Mouse (Mus musculus) embryonic fibroblast, embryonic 13.5 days (primary cell): ENCODE measurements around the gene Pgbd5. TPM values are rescaled to one million over a fixed set of nuclear protein-coding genes. Genes with fewer than 3 reads are reported as not detected.
"Not testable (repeated sequence)": the region's sequence is repeated elsewhere in the genome, so short reads cannot be mapped to it uniquely, and the experiment has no call there.

Source experiments
- H3K27ac ChIP-seq: 2 replicates; pipeline ENCODE4 v1.5.1; 2012; ENCODE audit warnings: low read length, control low read depth, inconsistent platforms; ENCODE audit not compliant: insufficient read depth
- H3K4me1 ChIP-seq: 2 replicates; pipeline ENCODE4 v1.6.1; 2011; ENCODE audit warnings: low read length; ENCODE audit not compliant: control insufficient read depth, insufficient read depth
- H3K4me3 ChIP-seq: 2 replicates; pipeline ENCODE4 v1.5.1; 2011; ENCODE audit warnings: mild to moderate bottlenecking, control low read depth, low read length; ENCODE audit not compliant: insufficient read depth
- CTCF ChIP-seq: IDR thresholded peaks from 2 replicates; pipeline ENCODE4 v1.5.1; 2011; ENCODE audit warnings: mild to moderate bottlenecking, control low read depth, low read length, moderate library complexity, borderline replicate concordance; ENCODE audit not compliant: insufficient read depth
- POLR2A ChIP-seq: IDR thresholded peaks from 2 replicates; pipeline ENCODE4 v1.6.1; 2011; ENCODE audit warnings: low read depth, mild to moderate bottlenecking, control low read depth, low read length, moderate library complexity
- polyA plus RNA-seq: library from polyadenylated mRNA; stranded (reverse); fragments of >200 nt; gene quantifications from 2 replicates; pipeline ENCODE4 v1.2.4, GENCODE M21; 2011; ENCODE audit warnings: low read depth; ENCODE audit not compliant: missing spikeins, insufficient read length

The Pgbd5 gene
- polyA plus RNA-seq, 1 experiment = 0.42 TPM

DNA sequence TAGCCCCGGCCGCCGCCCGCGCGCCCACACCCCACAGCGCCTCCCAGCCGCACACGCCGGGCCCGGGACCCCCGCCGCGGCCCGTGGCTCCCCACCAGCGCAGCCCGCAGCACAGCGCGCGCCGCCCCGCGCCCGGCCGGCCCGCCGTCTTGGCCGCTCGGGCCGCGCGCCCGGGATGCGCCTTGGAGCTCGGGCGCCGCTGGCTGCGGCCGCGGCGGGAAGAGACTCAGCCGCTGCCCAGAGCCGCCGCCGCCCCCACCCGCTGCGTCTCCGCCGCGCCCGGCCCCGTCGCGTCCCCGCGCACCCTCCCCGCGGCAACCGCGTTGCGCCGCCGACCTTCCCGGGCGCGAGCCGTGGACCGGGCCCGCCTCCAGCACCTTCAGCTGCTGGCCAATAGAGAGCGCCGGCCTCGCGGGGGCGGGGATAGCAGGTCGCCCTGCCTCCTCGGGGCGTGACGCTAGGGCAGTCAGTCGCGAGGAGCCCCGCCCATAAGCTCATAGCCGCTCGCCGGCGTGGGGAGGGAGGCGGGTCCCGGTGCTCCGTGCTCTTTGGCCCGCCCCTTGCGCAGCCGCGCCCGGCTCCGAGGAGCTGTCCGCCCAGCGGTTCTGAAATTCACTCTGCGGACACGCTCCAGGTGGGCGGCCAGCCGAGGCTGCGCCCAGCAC lies 5.2 kb downstream of the Pgbd5 start:
- H3K27ac ChIP-seq = no peak overlapping the region
- H3K4me3 ChIP-seq = peak overlapping the region; percentile 26; the same call in 1 of the 2 replicates
- TF ChIP-seq POLR2A (no peak), CTCF (no peak)
- no peaks in the 10 kb centered on the region for H3K4me1 ChIP-seq

DNA sequence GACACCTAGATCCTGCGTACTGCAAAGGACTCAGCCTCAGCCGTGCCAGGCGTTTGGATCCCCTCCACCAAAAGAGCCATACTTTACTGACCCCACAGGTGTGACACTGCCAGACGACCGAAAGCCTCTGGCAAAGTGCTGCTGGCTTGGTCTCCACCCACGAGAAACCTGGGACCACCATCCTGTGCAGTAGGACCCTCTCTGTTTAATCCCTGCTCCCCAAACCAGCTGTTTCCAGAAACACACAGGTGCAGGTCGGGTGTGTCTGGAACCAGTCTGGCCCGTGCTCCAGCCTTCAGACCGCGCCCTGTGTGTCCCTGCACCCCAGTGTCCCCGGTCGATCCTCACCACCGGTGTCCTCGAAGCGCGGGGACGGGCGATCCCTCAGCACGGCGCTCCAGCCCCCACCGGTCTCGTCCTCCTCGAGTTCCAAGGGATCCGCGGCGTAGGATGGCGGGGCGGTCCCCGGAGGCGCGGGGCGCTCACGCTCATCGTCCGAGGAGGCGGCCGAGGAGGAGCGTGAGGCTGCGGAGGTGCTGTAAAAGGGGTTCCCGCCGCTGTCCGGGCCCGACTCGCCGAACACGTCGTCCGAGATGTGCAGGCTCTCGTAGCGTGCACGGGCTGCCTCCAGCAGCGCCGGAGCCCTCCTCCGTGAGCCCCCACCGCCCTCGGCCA lies 5.9 kb downstream of the Pgbd5 start:
- Histone ChIP-seq H3K27ac (no peak overlapping the region), H3K4me3 (peak overlapping the region; percentile 26), H3K4me1 (no peaks in the 10 kb centered on the region)
- no peak for TF ChIP-seq CTCF
- TF ChIP-seq POLR2A = no peak

DNA sequence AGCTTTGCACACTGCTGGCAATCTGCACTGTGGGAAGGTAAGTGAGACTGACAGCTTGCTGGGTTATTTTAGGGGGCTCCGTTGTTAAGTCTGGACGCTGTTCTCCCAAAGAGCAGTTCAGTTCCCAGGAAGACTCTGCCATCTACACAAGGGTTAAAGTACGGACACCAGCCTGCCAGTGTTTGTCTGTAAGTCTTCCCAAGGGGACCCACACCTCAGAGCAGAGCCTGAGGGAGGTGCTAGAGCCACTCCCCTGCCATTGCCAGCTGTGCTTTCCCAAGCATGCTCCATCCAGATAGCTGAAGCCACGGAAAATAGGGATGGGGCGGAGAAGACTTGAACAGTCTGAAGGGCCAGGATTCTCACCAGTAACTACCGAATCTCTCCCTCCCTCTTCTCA lies 8.6 kb downstream of the Pgbd5 start:
- H3K4me1 ChIP-seq = no peaks in the 10 kb centered on the region

GRCm38 (mm10) chr8:124429417-124429816 lies 10.0 kb downstream of the Pgbd5 start:
- Histone ChIP-seq H3K27ac (no peak overlapping the region), H3K4me1 (no peaks in the 10 kb centered on the region), H3K4me3 (no peak overlapping the region)
- TF ChIP-seq CTCF = no peak
- TF ChIP-seq POLR2A = no peak

More for the DNA sequence above, 8.6 kb downstream of the Pgbd5 start:
- no peak overlapping the region for H3K27ac ChIP-seq
- no peak for TF ChIP-seq POLR2A
- no peak for TF ChIP-seq CTCF
- H3K4me3 ChIP-seq = no peak overlapping the region

DNA sequence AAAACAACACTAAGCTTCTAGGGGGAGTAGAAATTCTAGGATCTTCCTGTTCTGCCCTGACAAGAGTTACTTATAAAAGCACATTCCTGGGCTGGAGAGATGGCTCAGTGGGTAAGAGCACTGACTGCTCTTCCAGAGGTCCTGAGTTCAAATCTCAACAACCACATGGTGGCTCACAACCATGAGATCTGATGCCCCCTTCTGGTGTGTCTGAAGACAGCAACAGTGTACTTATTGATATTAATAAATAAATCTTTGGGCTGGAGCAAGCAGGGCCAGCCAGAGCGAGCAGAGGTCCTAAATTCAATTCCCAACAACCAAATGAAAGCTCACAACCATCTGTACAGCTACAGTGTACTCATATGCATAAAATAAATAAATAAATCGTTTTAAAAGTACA lies 10.7 kb downstream of the Pgbd5 start:
- H3K4me3 ChIP-seq, H3K4me1 ChIP-seq, H3K27ac ChIP-seq: not testable (repeated sequence)

DNA sequence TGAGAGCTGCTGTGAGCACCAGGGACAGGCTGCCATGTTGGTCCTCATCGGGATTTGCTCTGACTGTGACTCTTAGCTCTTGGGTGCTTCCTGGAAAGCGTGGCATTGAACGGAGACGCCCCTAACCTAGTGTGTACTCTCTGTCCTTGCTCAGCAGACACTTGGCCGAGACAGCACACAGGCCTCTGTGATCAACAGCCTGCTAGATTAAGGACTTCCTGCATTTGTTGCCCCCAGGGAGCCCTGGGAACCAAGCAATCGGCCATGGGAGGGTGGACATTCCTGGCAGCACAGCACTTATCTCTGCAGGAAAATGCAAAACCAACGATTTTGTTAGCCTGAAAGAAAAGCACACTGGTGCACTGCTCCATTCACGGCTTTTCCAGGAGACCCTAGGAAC lies 18.0 kb downstream of the Pgbd5 start:
- TF ChIP-seq CTCF = no peak
- TF ChIP-seq POLR2A = no peak
- H3K4me3 ChIP-seq = no peak overlapping the region
- no peaks in the 10 kb centered on the region for H3K4me1 ChIP-seq
- H3K27ac ChIP-seq = no peak overlapping the region

- no peaks in the 10 kb centered on the region for H3K4me1 ChIP-seq
- TF ChIP-seq CTCF (no peak), POLR2A (no peak)
- no peak overlapping the region for H3K27ac ChIP-seq
- no peak overlapping the region for H3K4me3 ChIP-seq
Observed at GRCm38 (mm10) chr8:124418927-124419326, 20.5 kb downstream of the Pgbd5 start.

GRCm38 (mm10) chr8:124418185-124418584 lies 21.3 kb downstream of the Pgbd5 start:
- TF ChIP-seq CTCF = no peak
- no peak for TF ChIP-seq POLR2A
- Histone ChIP-seq H3K4me3 (no peak overlapping the region), H3K27ac (no peak overlapping the region), H3K4me1 (no peaks in the 10 kb centered on the region; the same call in 1 of the 2 replicates)

GRCm38 (mm10) chr8:124416646-124417045 lies 22.8 kb downstream of the Pgbd5 start:
- TF ChIP-seq CTCF (no peak), POLR2A (no peak)
- H3K27ac ChIP-seq = no peak overlapping the region

GRCm38 (mm10) chr8:124415789-124416188 lies 23.7 kb downstream of the Pgbd5 start:
- Histone ChIP-seq H3K4me1 (peaks cover 5% of the 10 kb centered on the region), H3K4me3 (no peak overlapping the region), H3K27ac (no peak overlapping the region)
- no peak for TF ChIP-seq POLR2A
- TF ChIP-seq CTCF = no peak

More at GRCm38 (mm10) chr8:124416646-124417045, 22.8 kb downstream of the Pgbd5 start:
- Histone ChIP-seq H3K4me3 (no peak overlapping the region), H3K4me1 (peaks cover 5% of the 10 kb centered on the region)
